Mouse (Mus musculus): Measurements from ENCODE around the gene Ppara. TPM values are rescaled to one million over a fixed set of nuclear protein-coding genes. Genes with fewer than 3 reads are reported as not detected.

Gene Ppara
- polyA plus RNA-seq, 1 experiment from 2014 or later: 10.6 TPM

DNA sequence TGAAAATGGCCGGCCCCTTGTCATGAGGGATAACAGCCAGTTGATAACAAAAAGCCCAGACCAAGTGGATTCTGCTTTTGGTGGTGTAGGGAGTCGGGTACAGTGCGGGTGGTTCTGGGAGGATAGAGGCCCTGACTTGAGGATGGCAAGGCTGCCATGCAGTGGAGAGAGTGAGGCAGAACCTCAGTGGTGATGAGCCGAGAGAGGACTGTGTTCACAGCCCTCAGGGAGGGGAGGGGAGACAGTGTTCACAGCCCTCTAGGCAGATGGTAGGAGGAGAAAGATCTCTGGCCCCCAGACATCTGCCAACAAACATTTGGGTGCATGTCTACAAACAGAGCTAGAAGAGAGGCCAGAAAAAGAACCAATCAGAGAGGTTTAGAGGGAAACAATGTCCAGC is 28.0 kb downstream of the Ppara start:
- Histone ChIP-seq H3K27ac (replicated peaks in 1 of 2; ENCODE audit: control insufficient read depth in 1 of 2, insufficient read depth in 1 of 2, low read depth in 2 of 2, low read length in 2 of 2) (no peak overlapping the region), H3K4me1 (ENCODE audit: control insufficient read depth in 2 of 2, insufficient read depth in 2 of 2, low read length in 2 of 2) (no peaks in the 10 kb centered on the region), H3K4me2 (ENCODE audit: low read length) (no peak overlapping the region), H3K27me3 (ENCODE audit: control insufficient read depth, insufficient read depth, low read length) (no peaks in the 10 kb centered on the region), H3K36me3 (ENCODE audit: control insufficient read depth, insufficient read depth, low read length) (no peaks in the 10 kb centered on the region), H3K4me3 (ENCODE audit: control insufficient read depth in 1 of 2, insufficient read depth in 1 of 2, low read depth in 1 of 2, low read length in 2 of 2) (no peak overlapping the region), H3K9me3 (ENCODE audit: control insufficient read depth, low read length) (peaks cover 9% of the 10 kb centered on the region), H3K9ac (ENCODE audit: low read length) (no peak overlapping the region)
- 52% methylated on average over 4 of the region's 4 CpGs for WGBS
- no peak for ATAC-seq (ENCODE audit: insufficient number of reproducible peaks, insufficient read depth, low FRiP score, low read depth)

GRCm38 (mm10) chr15:85765022-85765421 is 30.2 kb downstream of the Ppara start:
- no peak overlapping the region for H3K4me3 ChIP-seq (ENCODE audit: control insufficient read depth in 1 of 2, insufficient read depth in 1 of 2, low read depth in 1 of 2, low read length in 2 of 2)
- H3K27me3 ChIP-seq (ENCODE audit: control insufficient read depth, insufficient read depth, low read length): no peaks in the 10 kb centered on the region
- H3K4me1 ChIP-seq (ENCODE audit: control insufficient read depth in 2 of 2, insufficient read depth in 2 of 2, low read length in 2 of 2): no peaks in the 10 kb centered on the region
- no peak overlapping the region for H3K9ac ChIP-seq (ENCODE audit: low read length)
- WGBS: 37% methylated on average over 3 of the region's 3 CpGs
- H3K4me2 ChIP-seq (ENCODE audit: low read length): no peak overlapping the region
- no peaks in the 10 kb centered on the region for H3K36me3 ChIP-seq (ENCODE audit: control insufficient read depth, insufficient read depth, low read length)
- ATAC-seq (ENCODE audit: insufficient number of reproducible peaks, insufficient read depth, low FRiP score, low read depth): no peak
- H3K27ac ChIP-seq (replicated peaks in 1 of 2; ENCODE audit: control insufficient read depth in 1 of 2, insufficient read depth in 1 of 2, low read depth in 2 of 2, low read length in 2 of 2): no peak overlapping the region
- H3K9me3 ChIP-seq (ENCODE audit: control insufficient read depth, low read length): 0 out of 2 replicates have a peak, but pooled peaks cover 4% of the 10 kb centered on the region

GRCm38 (mm10) chr15:85766677-85767076 is 31.9 kb downstream of the Ppara start:
- Histone ChIP-seq H3K27me3 (ENCODE audit: control insufficient read depth, insufficient read depth, low read length) (no peaks in the 10 kb centered on the region; the same call in 1 of the 2 replicates), H3K27ac (replicated peaks in 1 of 2; ENCODE audit: control insufficient read depth in 1 of 2, insufficient read depth in 1 of 2, low read depth in 2 of 2, low read length in 2 of 2) (no peak overlapping the region), H3K4me1 (ENCODE audit: control insufficient read depth in 2 of 2, insufficient read depth in 2 of 2, low read length in 2 of 2) (no peaks in the 10 kb centered on the region), H3K9me3 (ENCODE audit: control insufficient read depth, low read length) (0 out of 2 replicates have a peak, but pooled peaks cover 4% of the 10 kb centered on the region), H3K9ac (ENCODE audit: low read length) (no peak overlapping the region), H3K4me3 (ENCODE audit: control insufficient read depth in 1 of 2, insufficient read depth in 1 of 2, low read depth in 1 of 2, low read length in 2 of 2) (no peak overlapping the region), H3K36me3 (ENCODE audit: control insufficient read depth, insufficient read depth, low read length) (no peaks in the 10 kb centered on the region), H3K4me2 (ENCODE audit: low read length) (no peak overlapping the region)
- ATAC-seq (ENCODE audit: insufficient number of reproducible peaks, insufficient read depth, low FRiP score, low read depth): no peak
- WGBS: 89% methylated on average over 5 of the region's 5 CpGs

GRCm38 (mm10) chr15:85768991-85769390 is 34.2 kb downstream of the Ppara start:
- Histone ChIP-seq H3K4me3 (ENCODE audit: control insufficient read depth in 1 of 2, insufficient read depth in 1 of 2, low read depth in 1 of 2, low read length in 2 of 2) (no peak overlapping the region), H3K9ac (ENCODE audit: low read length) (no peak overlapping the region), H3K4me1 (ENCODE audit: control insufficient read depth in 2 of 2, insufficient read depth in 2 of 2, low read length in 2 of 2) (no peaks in the 10 kb centered on the region), H3K27ac (replicated peaks in 1 of 2; ENCODE audit: control insufficient read depth in 1 of 2, insufficient read depth in 1 of 2, low read depth in 2 of 2, low read length in 2 of 2) (no peak overlapping the region), H3K4me2 (ENCODE audit: low read length) (no peak overlapping the region), H3K36me3 (ENCODE audit: control insufficient read depth, insufficient read depth, low read length) (no peaks in the 10 kb centered on the region), H3K9me3 (ENCODE audit: control insufficient read depth, low read length) (0 out of 2 replicates have a peak, but pooled peaks cover 4% of the 10 kb centered on the region), H3K27me3 (ENCODE audit: control insufficient read depth, insufficient read depth, low read length) (no peaks in the 10 kb centered on the region; the same call in 1 of the 2 replicates)
- no peak for ATAC-seq (ENCODE audit: insufficient number of reproducible peaks, insufficient read depth, low FRiP score, low read depth)
- WGBS: 90% methylated on average over 8 of the region's 8 CpGs

GRCm38 (mm10) chr15:85771306-85772121 is 36.7 kb downstream of the Ppara start:
- Histone ChIP-seq H3K4me3 (ENCODE audit: control insufficient read depth in 1 of 2, insufficient read depth in 1 of 2, low read depth in 1 of 2, low read length in 2 of 2) (no peak overlapping the region), H3K9ac (ENCODE audit: low read length) (no peak overlapping the region), H3K4me2 (ENCODE audit: low read length) (no peak overlapping the region), H3K9me3 (ENCODE audit: control insufficient read depth, low read length) (no peaks in the 10 kb centered on the region), H3K27me3 (ENCODE audit: control insufficient read depth, insufficient read depth, low read length) (no peaks in the 10 kb centered on the region; the same call in 1 of the 2 replicates), H3K36me3 (ENCODE audit: control insufficient read depth, insufficient read depth, low read length) (no peaks in the 10 kb centered on the region), H3K27ac (replicated peaks in 1 of 2; ENCODE audit: control insufficient read depth in 1 of 2, insufficient read depth in 1 of 2, low read depth in 2 of 2, low read length in 2 of 2) (no peak overlapping the region), H3K4me1 (ENCODE audit: control insufficient read depth in 2 of 2, insufficient read depth in 2 of 2, low read length in 2 of 2) (0 out of 4 replicates have a peak, but pooled peaks cover 0 to 4% of the 10 kb centered on the region in 2 experiments)
- ATAC-seq (ENCODE audit: insufficient number of reproducible peaks, insufficient read depth, low FRiP score, low read depth): no peak
- 78% methylated on average over 17 of the region's 17 CpGs for WGBS

GRCm38 (mm10) chr15:85772146-85772740 is 37.5 kb downstream of the Ppara start:
- H3K36me3 ChIP-seq (ENCODE audit: control insufficient read depth, insufficient read depth, low read length): no peaks in the 10 kb centered on the region
- no peak overlapping the region for H3K4me3 ChIP-seq (ENCODE audit: control insufficient read depth in 1 of 2, insufficient read depth in 1 of 2, low read depth in 1 of 2, low read length in 2 of 2)
- ATAC-seq (ENCODE audit: insufficient number of reproducible peaks, insufficient read depth, low FRiP score, low read depth): no peak
- no peak overlapping the region for H3K4me2 ChIP-seq (ENCODE audit: low read length)
- H3K9ac ChIP-seq (ENCODE audit: low read length): no peak overlapping the region
- no peak overlapping the region for H3K27ac ChIP-seq (replicated peaks in 1 of 2; ENCODE audit: control insufficient read depth in 1 of 2, insufficient read depth in 1 of 2, low read depth in 2 of 2, low read length in 2 of 2)
- 0 out of 4 replicates have a peak, but pooled peaks cover 0 to 4% of the 10 kb centered on the region in 2 experiments for H3K4me1 ChIP-seq (ENCODE audit: control insufficient read depth in 2 of 2, insufficient read depth in 2 of 2, low read length in 2 of 2)
- no peaks in the 10 kb centered on the region; the same call in 1 of the 2 replicates for H3K27me3 ChIP-seq (ENCODE audit: control insufficient read depth, insufficient read depth, low read length)
- 77% methylated on average over 11 of the region's 11 CpGs for whole genome bisulfite sequencing
- H3K9me3 ChIP-seq (ENCODE audit: control insufficient read depth, low read length): no peaks in the 10 kb centered on the region

- Histone ChIP-seq H3K4me1 (ENCODE audit: control insufficient read depth in 2 of 2, insufficient read depth in 2 of 2, low read length in 2 of 2) (0 out of 4 replicates have a peak, but pooled peaks cover 0 to 4% of the 10 kb centered on the region in 2 experiments), H3K4me2 (ENCODE audit: low read length) (no peak overlapping the region), H3K36me3 (ENCODE audit: control insufficient read depth, insufficient read depth, low read length) (no peaks in the 10 kb centered on the region), H3K27ac (replicated peaks in 1 of 2; ENCODE audit: control insufficient read depth in 1 of 2, insufficient read depth in 1 of 2, low read depth in 2 of 2, low read length in 2 of 2) (no peak overlapping the region), H3K9ac (ENCODE audit: low read length) (no peak overlapping the region), H3K4me3 (ENCODE audit: control insufficient read depth in 1 of 2, insufficient read depth in 1 of 2, low read depth in 1 of 2, low read length in 2 of 2) (no peak overlapping the region), H3K27me3 (ENCODE audit: control insufficient read depth, insufficient read depth, low read length) (no peaks in the 10 kb centered on the region; the same call in 1 of the 2 replicates), H3K9me3 (ENCODE audit: control insufficient read depth, low read length) (no peaks in the 10 kb centered on the region)
- WGBS: 66% methylated on average over 9 of the region's 9 CpGs
- no peak for ATAC-seq (ENCODE audit: insufficient number of reproducible peaks, insufficient read depth, low FRiP score, low read depth)
Observed at GRCm38 (mm10) chr15:85774419-85774818, 39.6 kb downstream of the Ppara start.

Measured in heart, embryonic 14.5 days (tissue).